Mouse (Mus musculus) forebrain, embryonic 10.5 days (tissue): ENCODE results near the gene Braf. TPM values are rescaled to one million over a fixed set of nuclear protein-coding genes. Genes with fewer than 3 reads are reported as not detected.

Experiments
- DNase-seq: peaks from one replicate; pipeline ENCODE4 v3.0.0-alpha.2; 2017; ENCODE audit warnings: low spot score; ENCODE audit errors: extremely low spot score
- H3K27ac ChIP-seq: fragments of 300-500 bp; sonication (generic); 2 replicates; pipeline ENCODE4 v1.5.1; 2016; ENCODE audit warnings: mild to moderate bottlenecking
- H3K27me3 ChIP-seq: fragments of 300-500 bp; sonication (generic); 2 replicates; pipeline ENCODE4 v1.6.1; 2016; ENCODE audit warnings: mild to moderate bottlenecking; ENCODE audit not compliant: poor library complexity, severe bottlenecking
- H3K36me3 ChIP-seq: fragments of 300-500 bp; sonication (generic); replicated peaks from 2 replicates; pipeline ENCODE4 v1.6.1; 2016; ENCODE audit warnings: mild to moderate bottlenecking, moderate library complexity
- H3K4me1 ChIP-seq: fragments of 300-500 bp; sonication (generic); 2 replicates; pipeline ENCODE4 v1.6.1; 2016
- H3K4me3 ChIP-seq: fragments of 300-500 bp; sonication (generic); 2 replicates; pipeline ENCODE4 v1.5.1; 2016; ENCODE audit warnings: mild to moderate bottlenecking, moderate library complexity
- H3K9me3 ChIP-seq: fragments of 300-500 bp; sonication (generic); 2 replicates; pipeline ENCODE4 v1.6.1; 2016; ENCODE audit warnings: mild to moderate bottlenecking, moderate library complexity
- WGBS: fragments of 180-500 bp; shearing (Covaris S2); methylation state at CpG from one replicate; pipeline ENCODE4 v1.1.7; 2016; 5-methylcytosine and 5-hydroxymethylcytosine counted together
- polyA plus RNA-seq: library from polyadenylated mRNA; unstranded; fragments of >200 nt; fragmentation: Nextera tagmentation; extraction: Ambion mirVana; gene quantifications from 2 replicates; pipeline ENCODE4 v1.2.1, GENCODE M21; 2016

Gene Braf
- polyA plus RNA-seq, 1 experiment from 2014 or later: 18.6 TPM

GRCm38 (mm10) chr6:39570426-39570825 lies 154.8 kb downstream of the Braf start:
- 83% methylated on average over 3 of the region's 3 CpGs for WGBS
- no peak for DNase-seq
- H3K9me3 ChIP-seq: no peaks in the 10 kb centered on the region

GRCm38 (mm10) chr6:39567528-39567927 lies 157.7 kb downstream of the Braf start:
- DNase-seq: no peak
- Histone ChIP-seq H3K36me3 (no peaks in the 10 kb centered on the region), H3K27me3 (peaks cover 9% of the 10 kb centered on the region), H3K9me3 (no peaks in the 10 kb centered on the region), H3K27ac (no peak overlapping the region), H3K4me1 (no peaks in the 10 kb centered on the region), H3K4me3 (no peak overlapping the region)
- WGBS: 15% methylated on average over 5 of the region's 5 CpGs

More at GRCm38 (mm10) chr6:39570426-39570825, 154.8 kb downstream of the Braf start:
- H3K4me1 ChIP-seq: peaks cover 24% of the 10 kb centered on the region
- H3K27me3 ChIP-seq: peaks cover 7% of the 10 kb centered on the region; the same call in 1 of the 2 replicates
- H3K27ac ChIP-seq: no peak overlapping the region
- H3K36me3 ChIP-seq: no peaks in the 10 kb centered on the region
- H3K4me3 ChIP-seq: no peak overlapping the region

- Histone ChIP-seq H3K9me3 (no peaks in the 10 kb centered on the region), H3K36me3 (no peaks in the 10 kb centered on the region), H3K27me3 (peaks cover 5% of the 10 kb centered on the region), H3K4me3 (peak overlapping the region; percentile 27), H3K27ac (no peak overlapping the region; the same call in 1 of the 2 replicates), H3K4me1 (peaks cover 24% of the 10 kb centered on the region)
- DNase-seq: peak; percentile 79
- WGBS: 21% methylated on average over 23 of the region's 23 CpGs
Measured at GRCm38 (mm10) chr6:39562166-39563015, 162.9 kb downstream of the Braf start.

- Histone ChIP-seq H3K9me3 (no peaks in the 10 kb centered on the region), H3K36me3 (peaks cover 9% of the 10 kb centered on the region), H3K4me3 (no peak overlapping the region), H3K27ac (peak overlapping the region; percentile 56), H3K4me1 (peaks cover 50% of the 10 kb centered on the region), H3K27me3 (peaks cover 5% of the 10 kb centered on the region)
- DNase-seq: no peak
- WGBS: 62% methylated on average over 6 of the region's 6 CpGs
Measured at GRCm38 (mm10) chr6:39559276-39559939, 165.9 kb downstream of the Braf start.

- Histone ChIP-seq H3K9me3 (no peaks in the 10 kb centered on the region), H3K36me3 (peaks cover 18% of the 10 kb centered on the region), H3K4me3 (peak within 1 kb of the TSS; percentile 94), H3K27ac (peak within 1 kb of the TSS; percentile 100), H3K27me3 (no peaks in the 10 kb centered on the region), H3K4me1 (peaks cover 53% of the 10 kb centered on the region)
- DNase-seq: peak; percentile 95
- under 1% methylated on average over 50 of the region's 50 CpGs for WGBS
Measured at GRCm38 (mm10) chr6:39557723-39558261, 167.5 kb downstream of the Braf start, which contains the start of gene Dennd2a. Dennd2a (minus strand) TSS chr6:39557867.

GRCm38 (mm10) chr6:39556900-39557659 lies 168.2 kb downstream of the Braf start:
- Histone ChIP-seq H3K27ac (peak overlapping the region; percentile 100), H3K36me3 (peaks cover 23% of the 10 kb centered on the region), H3K27me3 (no peaks in the 10 kb centered on the region), H3K4me3 (peak overlapping the region; percentile 94), H3K4me1 (peaks cover 58% of the 10 kb centered on the region), H3K9me3 (no peaks in the 10 kb centered on the region)
- DNase-seq: peak; percentile 61
- WGBS: under 1% methylated on average over 54 of the region's 54 CpGs

- peak overlapping the region; percentile 94 for H3K4me3 ChIP-seq
- peaks cover 38% of the 10 kb centered on the region for H3K36me3 ChIP-seq
- peak overlapping the region; percentile 100; the same call in 1 of the 2 replicates for H3K27ac ChIP-seq
- H3K27me3 ChIP-seq: no peaks in the 10 kb centered on the region
- 88% methylated on average over 2 of the region's 2 CpGs for WGBS
- H3K4me1 ChIP-seq: peaks cover 60% of the 10 kb centered on the region
- no peaks in the 10 kb centered on the region for H3K9me3 ChIP-seq
- no peak for DNase-seq
Measured at GRCm38 (mm10) chr6:39555648-39555945, 169.7 kb downstream of the Braf start.

- Histone ChIP-seq H3K4me1 (peaks cover 60% of the 10 kb centered on the region), H3K9me3 (no peaks in the 10 kb centered on the region), H3K4me3 (peak overlapping the region; percentile 94), H3K36me3 (peaks cover 40% of the 10 kb centered on the region), H3K27ac (peak overlapping the region; percentile 100; the same call in 1 of the 2 replicates), H3K27me3 (no peaks in the 10 kb centered on the region)
- no peak for DNase-seq
- WGBS: 83% methylated on average over 12 of the region's 12 CpGs
Measured at GRCm38 (mm10) chr6:39554888-39555647, 170.2 kb downstream of the Braf start.

Other genes starting within 250 kb of the Braf start
- gene Dennd2a, start 167.6 kb downstream of the Braf start, polyA plus RNA-seq: 32.8 and 33.4 TPM in 2 replicates
- 19.1 and 22.1 TPM in 2 replicates for gene Adck2, start 151.6 kb downstream of the Braf start, polyA plus RNA-seq
- gene Gm42420, start 139.7 kb downstream of the Braf start, polyA plus RNA-seq: 0.74 TPM in 1 of 2 replicates, not detected in the other
- 253 and 270 TPM in 2 replicates for gene Ndufb2, start 132.9 kb downstream of the Braf start, polyA plus RNA-seq
- 186 and 196 TPM in 2 replicates for gene Mrps33, start 85.5 kb upstream of the Braf start, polyA plus RNA-seq
- gene Tmem178b, start 147.8 kb upstream of the Braf start, polyA plus RNA-seq: 0.90 and 1.3 TPM in 2 replicates